Mouse (Mus musculus) gastrocnemius, adult 2 months (tissue): Measurements from ENCODE around the gene Gpr182. TPM values are rescaled to one million over a fixed set of nuclear protein-coding genes. Genes with fewer than 3 reads are reported as not detected.
"Not testable (repeated sequence)": the region's sequence is repeated elsewhere in the genome, so short reads cannot be mapped to it uniquely, and the experiment has no call there.

Experiments used
- DNase-seq: peaks from one replicate; pipeline ENCODE4 v3.0.0; 2022
- H3K27ac ChIP-seq: fragments of 200-600 bp; 2 replicates; pipeline ENCODE4 v1.8.1; 2022; ENCODE audit warnings: mild to moderate bottlenecking
- H3K4me3 ChIP-seq: fragments of 200-600 bp; 2 replicates; pipeline ENCODE4 v1.8.1; 2022; ENCODE audit warnings: mild to moderate bottlenecking, moderate library complexity
- CTCF ChIP-seq: fragments of 200-600 bp; IDR thresholded peaks from 2 replicates; pipeline ENCODE4 v1.8.1; 2022; ENCODE audit warnings: antibody characterized with exemption, mild to moderate bottlenecking, moderate library complexity
- intact Hi-C: fragments of 180-260 bp; cut with DNase I; formaldehyde crosslinking; loops from one replicate; pipeline ENCODE4 v1.15.1; 2025
- long read RNA-seq, 2 experiments: library from polyadenylated mRNA; stranded (forward); transcript quantifications; one replicate each; pipeline ENCODE4 v2.0.0; 2021
- total RNA-seq, 2 experiments: library from RNA; stranded (reverse); gene quantifications; 2 replicates each; pipeline ENCODE4 v1.2.3; 2021

Gene Gpr182
- under 1 TPM; 0.22 to 0.36 TPM for total RNA-seq
- long read RNA-seq, experiment 1, result 0 reads
- long read RNA-seq, experiment 2, partial matches to known transcripts, result 0 of 1 reads
- long read RNA-seq, experiment 2, other reads (novel, unspliced or antisense), result 1 of 1 reads

DNA sequence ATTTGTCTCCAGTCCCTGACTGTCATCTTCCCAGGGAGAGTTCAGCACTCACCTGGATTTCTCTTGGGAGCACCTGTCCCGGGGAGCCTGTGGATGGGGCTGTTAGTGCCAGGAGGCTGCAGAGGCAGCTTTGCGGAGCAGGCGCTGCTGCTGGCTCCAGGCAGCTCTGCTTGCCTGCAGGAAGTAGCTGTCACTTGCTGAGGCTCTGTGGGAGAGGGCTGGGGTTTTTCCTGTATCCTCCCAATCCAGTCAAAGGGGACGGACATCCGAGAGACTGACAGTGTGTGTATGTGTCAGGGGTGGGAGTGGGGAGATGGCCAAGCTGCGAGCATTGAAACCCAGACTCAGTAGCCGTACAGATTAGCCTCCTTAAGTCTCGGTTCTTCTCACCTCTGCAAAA, at the start of gene Gpr182:
Gpr182 (minus strand) TSS at position 185 of the 400 bp plus-strand sequence.
- H3K4me3 ChIP-seq, result peak within 1 kb of the TSS; percentile 56; the same call in 1 of the 2 replicates
- H3K27ac ChIP-seq, result peak within 1 kb of the TSS; percentile 8; the same call in 1 of the 2 replicates
- no peak for DNase-seq
- intact Hi-C loops, result no loop called here
- no peak for TF ChIP-seq CTCF

DNA sequence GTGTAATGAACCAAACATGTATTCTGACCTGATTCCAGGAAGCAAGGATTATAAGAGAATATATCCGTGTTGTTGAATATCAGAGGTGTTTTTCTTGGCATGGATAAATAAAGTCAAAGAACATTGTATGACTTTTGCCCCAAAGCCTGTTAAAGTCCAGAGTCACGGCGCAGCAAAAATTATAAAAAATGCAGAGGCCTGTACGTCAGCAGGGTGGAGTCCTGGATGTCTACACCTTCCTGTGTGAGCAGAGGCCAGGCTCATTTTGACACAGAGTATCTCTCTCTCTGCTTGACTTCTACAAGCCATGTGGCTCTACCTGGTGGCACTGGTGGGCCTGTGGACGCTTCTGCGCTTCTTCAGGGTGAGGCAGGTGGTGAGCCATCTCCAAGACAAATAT, 49.4 kb upstream of the Gpr182 start, which contains the start of gene Rdh16:
Rdh16 (plus strand) TSS at position 262 of the 400 bp plus-strand sequence.
- Histone ChIP-seq H3K4me3 (no peak within 1 kb of the TSS), H3K27ac (no peak within 1 kb of the TSS)
- no peak for TF ChIP-seq CTCF
- DNase-seq, result no peak
- intact Hi-C loops, result no loop called here

GRCm38 (mm10) chr10:127799295-127799694, 47.8 kb upstream of the Gpr182 start:
- Histone ChIP-seq H3K27ac (no peak overlapping the region), H3K4me3 (no peak overlapping the region)
- TF ChIP-seq CTCF, result no peak
- DNase-seq, result no peak
- intact Hi-C loops, result no loop called here

GRCm38 (mm10) chr10:127785411-127785810, 33.9 kb upstream of the Gpr182 start:
- DNase-seq, H3K4me3 ChIP-seq, intact Hi-C loops, H3K27ac ChIP-seq: not testable (repeated sequence)

- DNase-seq, H3K4me3 ChIP-seq, H3K27ac ChIP-seq, intact Hi-C loops: not testable (repeated sequence)
Measured at GRCm38 (mm10) chr10:127782321-127782720, 30.8 kb upstream of the Gpr182 start.

DNA sequence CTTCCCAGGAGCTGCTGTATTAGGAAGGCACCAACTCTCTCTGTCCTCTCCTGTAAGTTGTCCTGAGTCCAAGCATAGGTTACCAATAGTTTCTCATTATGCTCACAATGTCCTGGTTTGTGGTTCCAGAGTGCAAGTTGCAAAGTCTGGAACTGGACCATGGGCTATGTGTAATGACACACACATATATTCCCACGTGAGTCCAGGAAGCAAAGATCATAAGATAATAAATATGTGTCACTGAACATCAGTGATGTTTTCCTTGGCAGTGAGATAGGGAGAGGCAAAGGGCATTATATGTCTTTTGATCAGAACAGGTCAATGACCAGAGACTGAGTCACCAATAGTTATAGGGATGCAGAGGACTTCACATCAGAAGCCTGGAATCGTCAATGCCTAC, 24.5 kb upstream of the Gpr182 start, which contains the start of gene Rdh9:
Rdh9 (plus strand) TSS at position 376 of the 400 bp plus-strand sequence.
- intact Hi-C loops, result no loop called here
- no peak for DNase-seq
- no peak within 1 kb of the TSS for H3K4me3 ChIP-seq
- TF ChIP-seq CTCF, result no peak
- H3K27ac ChIP-seq, result no peak within 1 kb of the TSS

- H3K27ac ChIP-seq, result no peak overlapping the region
- H3K4me3 ChIP-seq, result no peak overlapping the region
- TF ChIP-seq CTCF, result no peak
- no peak for DNase-seq
- intact Hi-C loops, result no loop called here
Measured at GRCm38 (mm10) chr10:127766564-127766963, 15.0 kb upstream of the Gpr182 start.

GRCm38 (mm10) chr10:127763914-127764680, 12.6 kb upstream of the Gpr182 start:
- DNase-seq, result no peak
- Histone ChIP-seq H3K4me3 (no peak overlapping the region), H3K27ac (no peak overlapping the region)
- no peak for TF ChIP-seq CTCF
- intact Hi-C loops, result no loop called here

GRCm38 (mm10) chr10:127762926-127763325, 11.4 kb upstream of the Gpr182 start:
- DNase-seq, intact Hi-C loops: not testable (repeated sequence)

DNA sequence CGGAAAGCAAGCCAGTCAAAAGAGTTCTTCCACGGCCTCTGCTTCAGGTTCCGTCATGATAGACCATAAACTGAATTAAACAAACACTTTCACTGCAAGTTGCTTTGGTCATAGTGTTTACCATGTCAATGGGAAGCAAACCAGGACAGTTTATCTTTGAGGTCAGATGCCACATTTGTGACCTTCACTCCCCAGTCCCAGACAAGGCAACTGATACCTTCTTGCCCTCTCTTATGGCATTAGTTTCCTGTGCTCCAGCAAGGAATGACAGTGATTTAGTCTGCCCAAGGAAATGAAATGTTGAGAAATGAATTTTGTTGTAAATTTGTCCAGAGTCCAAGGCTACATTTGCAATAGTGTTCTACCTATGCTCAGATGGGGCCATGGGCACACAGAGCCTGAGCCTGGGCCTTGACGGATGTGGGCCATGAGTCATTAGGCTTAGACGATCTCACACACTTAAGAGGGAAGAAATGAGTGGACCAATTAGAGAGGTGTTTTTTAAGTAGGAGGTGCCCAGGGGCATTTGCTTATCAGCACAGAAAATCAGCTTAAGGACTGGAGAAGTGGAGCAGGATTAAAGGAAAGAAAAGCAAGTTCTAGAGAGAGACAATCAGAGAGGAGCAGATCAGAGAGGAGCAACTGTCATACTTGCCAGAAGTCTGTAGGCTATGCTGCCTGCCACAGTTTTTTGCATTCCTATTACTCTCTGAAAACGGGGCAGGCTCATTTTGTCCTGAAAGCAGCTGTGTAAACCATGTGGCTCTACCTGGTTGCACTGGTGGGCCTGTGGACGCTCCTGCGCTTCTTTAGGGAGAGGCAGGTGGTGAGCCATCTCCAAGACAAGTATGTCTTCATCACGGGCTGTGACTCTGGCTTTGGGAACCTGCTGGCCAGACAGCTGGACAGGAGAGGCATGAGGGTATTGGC, 7.9 kb upstream of the Gpr182 start, which contains the start of the genes Rdh1 and Rdh16f1:
Rdh1 (plus strand) TSS at position 541 of the 930 bp plus-strand sequence.
Rdh16f1 (plus strand) TSS at position 607 of the 930 bp plus-strand sequence.
- intact Hi-C loops, result no loop called here
- H3K4me3 ChIP-seq, result no peak within 1 kb of the TSS
- no peak for DNase-seq
- no peak for TF ChIP-seq CTCF
- H3K27ac ChIP-seq, result no peak within 1 kb of the TSS

More at GRCm38 (mm10) chr10:127762926-127763325, 11.4 kb upstream of the Gpr182 start:
- not testable (repeated sequence) for H3K4me3 ChIP-seq, H3K27ac ChIP-seq

DNA sequence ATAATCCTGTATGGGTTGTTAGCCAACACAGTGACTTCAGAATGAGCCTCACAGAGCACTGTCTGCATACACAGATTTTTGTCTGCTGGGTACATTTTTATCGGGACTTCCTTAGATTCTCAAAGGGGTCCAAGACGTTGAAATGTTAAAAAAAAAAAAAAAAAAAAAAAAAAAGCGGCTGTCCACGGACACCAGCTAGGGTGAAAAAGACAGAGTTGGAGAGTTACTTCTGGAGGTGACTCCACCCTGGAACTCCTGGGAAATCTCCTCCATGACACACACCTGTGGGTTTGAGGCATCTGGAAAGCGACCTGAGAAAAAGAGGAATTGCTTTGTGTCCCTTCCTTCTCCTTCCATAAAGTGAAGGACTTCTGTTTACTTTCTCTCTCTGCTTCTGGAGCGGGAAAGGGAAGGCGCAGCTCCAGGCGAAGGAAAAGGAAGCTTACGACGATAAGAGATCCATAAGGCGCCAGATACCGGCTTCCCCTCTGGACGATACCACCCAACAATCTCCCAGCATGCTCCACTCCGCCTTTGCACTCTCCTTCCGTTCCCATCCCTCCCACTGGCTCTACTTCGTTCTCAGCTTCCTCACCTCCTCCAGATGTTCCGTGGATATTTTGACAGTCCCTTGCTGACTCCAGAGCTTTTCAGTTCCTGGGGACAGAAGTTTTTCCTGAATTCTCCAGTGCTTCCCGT, 4.4 kb upstream of the Gpr182 start:
- DNase-seq, result no peak
- no peak for TF ChIP-seq CTCF
- peak overlapping the region; percentile 44 for H3K27ac ChIP-seq

GRCm38 (mm10) chr10:127755246-127755645, 3.7 kb upstream of the Gpr182 start:
- no peak for TF ChIP-seq CTCF
- intact Hi-C loops, result no loop called here
- Histone ChIP-seq H3K27ac (no peak overlapping the region), H3K4me3 (no peak overlapping the region)
- no peak for DNase-seq

More for the DNA sequence above, 4.4 kb upstream of the Gpr182 start:
- intact Hi-C loops, result no loop called here
- peak overlapping the region; percentile 49 for H3K4me3 ChIP-seq
